Mouse (Mus musculus) telencephalon, adult 2 months (tissue): ENCODE results near the gene Mrpl2.
A peak's percentile ranks its signal among the peaks of the same experiment; 100 is the strongest.

Experiments used
- DNase-seq: peaks from one replicate; pipeline ENCODE4 v3.0.0-alpha.2; 2011; ENCODE audit warnings: low read depth, low spot score

Gene Mrpl2

GRCm38 (mm10) chr17:46645561-46646321 is at the start of gene Mrpl2, which contains the start of gene Klc4:
Mrpl2 (plus strand) TSS chr17:46646229.
Klc4 (minus strand) TSS chr17:46646022.
- DNase-seq, result peak; percentile 97

- no peak for DNase-seq
Observed at GRCm38 (mm10) chr17:46597956-46598355, 48.1 kb upstream of the Mrpl2 start.

GRCm38 (mm10) chr17:46598963-46599362 is 47.1 kb upstream of the Mrpl2 start:
- no peak for DNase-seq

GRCm38 (mm10) chr17:46600569-46600968 is 45.5 kb upstream of the Mrpl2 start:
- DNase-seq, result no peak

- DNase-seq, result no peak
Observed at GRCm38 (mm10) chr17:46602212-46602611, 43.8 kb upstream of the Mrpl2 start.

- no peak for DNase-seq
Observed at GRCm38 (mm10) chr17:46603229-46603628, 42.8 kb upstream of the Mrpl2 start.

- DNase-seq, result no peak
Observed at GRCm38 (mm10) chr17:46605126-46605525, 40.9 kb upstream of the Mrpl2 start.

GRCm38 (mm10) chr17:46605987-46606386 is 40.0 kb upstream of the Mrpl2 start:
- peak; percentile 64 for DNase-seq

- DNase-seq, result no peak
Observed at GRCm38 (mm10) chr17:46609721-46610514, 36.1 kb upstream of the Mrpl2 start.

GRCm38 (mm10) chr17:46611316-46611715 is 34.7 kb upstream of the Mrpl2 start:
- no peak for DNase-seq

- no peak for DNase-seq
Observed at GRCm38 (mm10) chr17:46612189-46612588, 33.8 kb upstream of the Mrpl2 start.

GRCm38 (mm10) chr17:46612820-46613219 is 33.2 kb upstream of the Mrpl2 start:
- DNase-seq, result no peak

GRCm38 (mm10) chr17:46613229-46613628 is 32.8 kb upstream of the Mrpl2 start:
- DNase-seq, result no peak

GRCm38 (mm10) chr17:46617799-46618198 is 28.2 kb upstream of the Mrpl2 start:
- DNase-seq, result no peak

- DNase-seq, result no peak
Observed at GRCm38 (mm10) chr17:46618394-46618768, 27.6 kb upstream of the Mrpl2 start.

GRCm38 (mm10) chr17:46618769-46619682 is 27.0 kb upstream of the Mrpl2 start:
- DNase-seq, result no peak

- DNase-seq, result no peak
Observed at GRCm38 (mm10) chr17:46619683-46620357, 26.2 kb upstream of the Mrpl2 start.

GRCm38 (mm10) chr17:46621324-46621723 is 24.7 kb upstream of the Mrpl2 start:
- no peak for DNase-seq

- DNase-seq, result no peak
Observed at GRCm38 (mm10) chr17:46622269-46622668, 23.8 kb upstream of the Mrpl2 start.

- no peak for DNase-seq
Observed at GRCm38 (mm10) chr17:46623819-46624557, 22.0 kb upstream of the Mrpl2 start.
